Mouse (Mus musculus): ENCODE data around the gene Src. TPM values are rescaled to one million over a fixed set of nuclear protein-coding genes. Genes with fewer than 3 reads are reported as not detected.
"Not testable (repeated sequence)": the region's sequence is repeated elsewhere in the genome, so short reads cannot be mapped to it uniquely, and the experiment has no call there.

The Src gene
- polyA plus RNA-seq, 1 experiment from 2014 or later: 20.9 TPM

GRCm38 (mm10) chr2:157475437-157476379 lies 57.5 kb downstream of the Src start:
- Histone ChIP-seq H3K9ac (ENCODE audit: low read length) (no peak overlapping the region), H3K27me3 (ENCODE audit: control insufficient read depth, insufficient read depth, low read depth, low read length) (no peaks in the 10 kb centered on the region), H3K27ac (ENCODE audit: low read length) (0 out of 2 replicates have a peak overlapping the region, but pooled peaks have one; percentile 8), H3K4me3 (ENCODE audit: low read length) (no peak overlapping the region), H3K4me1 (replicated peaks; ENCODE audit: control insufficient read depth, insufficient read depth, low read length) (peaks cover 16% of the 10 kb centered on the region), H3K36me3 (ENCODE audit: control insufficient read depth, insufficient read depth, low read length) (no peaks in the 10 kb centered on the region), H3K9me3 (ENCODE audit: control insufficient read depth, low read length) (no peaks in the 10 kb centered on the region), H3K4me2 (ENCODE audit: low read depth, low read length) (no peak overlapping the region)
- 28% methylated on average over 13 of the region's 13 CpGs for WGBS
- ATAC-seq (ENCODE audit: low read depth): no peak

- no peak overlapping the region for H3K4me2 ChIP-seq (ENCODE audit: low read depth, low read length)
- peaks cover 13% of the 10 kb centered on the region for H3K4me1 ChIP-seq (replicated peaks; ENCODE audit: control insufficient read depth, insufficient read depth, low read length)
- 60% methylated on average over 8 of the region's 8 CpGs for WGBS
- ATAC-seq (ENCODE audit: low read depth): no peak
- no peaks in the 10 kb centered on the region for H3K9me3 ChIP-seq (ENCODE audit: control insufficient read depth, low read length)
- no peak overlapping the region for H3K4me3 ChIP-seq (ENCODE audit: low read length)
- no peaks in the 10 kb centered on the region for H3K27me3 ChIP-seq (ENCODE audit: control insufficient read depth, insufficient read depth, low read depth, low read length)
- no peak overlapping the region for H3K27ac ChIP-seq (ENCODE audit: low read length)
- no peaks in the 10 kb centered on the region for H3K36me3 ChIP-seq (ENCODE audit: control insufficient read depth, insufficient read depth, low read length)
- H3K9ac ChIP-seq (ENCODE audit: low read length): no peak overlapping the region
Observed at GRCm38 (mm10) chr2:157478651-157479050, 60.4 kb downstream of the Src start.

DNA sequence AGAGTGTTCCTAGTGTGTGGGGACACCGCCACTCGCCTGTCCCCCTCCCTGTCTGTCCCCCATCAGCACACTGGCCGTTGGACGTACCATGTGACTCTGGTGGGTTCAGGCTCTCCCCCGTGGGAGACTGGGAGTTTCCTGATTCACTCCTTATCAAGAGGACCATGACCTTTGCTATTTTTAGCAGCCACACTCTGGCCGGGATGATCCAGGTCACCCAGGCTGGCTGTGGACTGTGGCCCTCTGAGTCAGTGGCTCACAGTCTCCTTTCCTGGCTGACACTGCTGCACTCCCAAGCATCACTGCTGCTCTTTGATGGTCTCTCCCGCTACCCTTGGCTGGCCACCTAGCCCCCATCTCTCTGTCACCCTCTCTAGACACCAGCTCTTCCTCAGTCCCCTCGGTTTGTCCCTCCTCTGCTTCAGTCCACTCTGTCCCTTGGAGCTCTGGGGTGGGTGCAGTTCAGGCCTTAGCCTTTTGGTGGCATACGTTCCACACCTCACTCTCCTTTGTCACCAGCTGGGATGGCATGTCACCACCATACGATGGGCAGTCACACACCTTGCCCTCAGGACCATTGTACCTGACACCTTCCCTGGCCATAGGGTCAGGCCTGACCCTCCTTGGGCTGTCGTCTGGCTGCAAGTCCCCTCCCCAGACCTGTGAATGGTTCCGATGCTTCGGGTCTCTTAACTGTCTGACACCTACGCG lies 61.8 kb downstream of the Src start:
- Histone ChIP-seq H3K4me1 (replicated peaks; ENCODE audit: control insufficient read depth, insufficient read depth, low read length) (peaks cover 6% of the 10 kb centered on the region), H3K36me3 (ENCODE audit: control insufficient read depth, insufficient read depth, low read length) (no peaks in the 10 kb centered on the region), H3K9ac (ENCODE audit: low read length) (no peak overlapping the region), H3K27me3 (ENCODE audit: control insufficient read depth, insufficient read depth, low read depth, low read length) (no peaks in the 10 kb centered on the region), H3K4me2 (ENCODE audit: low read depth, low read length) (no peak overlapping the region), H3K27ac (ENCODE audit: low read length) (no peak overlapping the region), H3K4me3 (ENCODE audit: low read length) (no peak overlapping the region), H3K9me3 (ENCODE audit: control insufficient read depth, low read length) (no peaks in the 10 kb centered on the region)
- ATAC-seq (ENCODE audit: low read depth): peak; percentile 35
- WGBS: 40% methylated on average over 15 of the region's 15 CpGs

- H3K4me3 ChIP-seq (ENCODE audit: low read length): no peak overlapping the region
- peaks cover 3% of the 10 kb centered on the region; the same call in 1 of the 2 replicates for H3K4me1 ChIP-seq (replicated peaks; ENCODE audit: control insufficient read depth, insufficient read depth, low read length)
- H3K9me3 ChIP-seq (ENCODE audit: control insufficient read depth, low read length): no peaks in the 10 kb centered on the region
- 42% methylated on average over 12 of the region's 12 CpGs for WGBS
- no peak overlapping the region for H3K9ac ChIP-seq (ENCODE audit: low read length)
- H3K4me2 ChIP-seq (ENCODE audit: low read depth, low read length): no peak overlapping the region
- no peaks in the 10 kb centered on the region for H3K27me3 ChIP-seq (ENCODE audit: control insufficient read depth, insufficient read depth, low read depth, low read length)
- no peak for ATAC-seq (ENCODE audit: low read depth)
- H3K36me3 ChIP-seq (ENCODE audit: control insufficient read depth, insufficient read depth, low read length): no peaks in the 10 kb centered on the region
- H3K27ac ChIP-seq (ENCODE audit: low read length): no peak overlapping the region
Observed at GRCm38 (mm10) chr2:157482729-157483128, 64.5 kb downstream of the Src start.

- 83% methylated on average over 4 of the region's 5 CpGs for WGBS
- not testable (repeated sequence) for H3K4me1 ChIP-seq (replicated peaks; ENCODE audit: control insufficient read depth, insufficient read depth, low read length); H3K9me3 ChIP-seq (ENCODE audit: control insufficient read depth, low read length); H3K4me3 ChIP-seq (ENCODE audit: low read length); ATAC-seq (ENCODE audit: low read depth); H3K4me2 ChIP-seq (ENCODE audit: low read depth, low read length); H3K27me3 ChIP-seq (ENCODE audit: control insufficient read depth, insufficient read depth, low read depth, low read length); H3K27ac ChIP-seq (ENCODE audit: low read length); H3K36me3 ChIP-seq (ENCODE audit: control insufficient read depth, insufficient read depth, low read length); H3K9ac ChIP-seq (ENCODE audit: low read length)
Observed at GRCm38 (mm10) chr2:157486559-157486958, 68.3 kb downstream of the Src start.

DNA sequence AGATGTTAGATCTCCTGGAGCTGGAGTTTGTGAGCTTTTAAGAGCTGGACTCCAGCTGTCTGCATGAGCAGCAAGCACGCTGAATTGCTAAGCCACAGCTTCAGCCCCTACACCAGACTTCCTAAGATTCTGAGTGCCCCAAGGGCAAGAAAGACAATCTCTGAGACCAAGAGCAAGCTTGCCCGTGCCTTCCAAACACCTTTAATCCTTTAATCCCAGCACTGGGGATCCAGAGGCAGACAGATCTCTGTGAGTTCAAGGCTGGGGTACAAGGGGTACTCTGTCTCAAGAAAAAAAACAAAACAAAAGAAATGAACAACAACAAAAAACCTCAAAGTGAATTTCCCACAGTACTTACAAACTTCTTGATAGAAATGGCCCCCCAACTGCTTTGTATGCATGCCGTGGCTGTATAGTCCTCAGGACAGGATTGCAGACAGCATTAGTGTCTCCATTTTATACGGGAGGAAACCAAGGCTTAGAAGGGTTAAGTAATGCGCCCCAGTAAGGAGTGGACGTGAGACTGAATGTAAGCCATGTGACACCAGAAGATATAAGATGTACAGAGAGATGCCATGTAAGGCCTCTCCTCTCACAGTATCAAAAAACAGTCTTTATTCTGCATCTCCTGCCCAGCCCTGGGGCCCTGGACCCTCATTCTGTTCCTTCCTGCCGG lies 68.9 kb downstream of the Src start:
- H3K27ac ChIP-seq (ENCODE audit: low read length): no peak overlapping the region
- peaks cover 4% of the 10 kb centered on the region; the same call in 1 of the 2 replicates for H3K4me1 ChIP-seq (replicated peaks; ENCODE audit: control insufficient read depth, insufficient read depth, low read length)
- H3K27me3 ChIP-seq (ENCODE audit: control insufficient read depth, insufficient read depth, low read depth, low read length): no peaks in the 10 kb centered on the region
- no peaks in the 10 kb centered on the region for H3K9me3 ChIP-seq (ENCODE audit: control insufficient read depth, low read length)
- 52% methylated on average over 7 of the region's 7 CpGs for WGBS
- no peak overlapping the region for H3K4me2 ChIP-seq (ENCODE audit: low read depth, low read length)
- ATAC-seq (ENCODE audit: low read depth): no peak
- H3K9ac ChIP-seq (ENCODE audit: low read length): no peak overlapping the region
- H3K36me3 ChIP-seq (ENCODE audit: control insufficient read depth, insufficient read depth, low read length): no peaks in the 10 kb centered on the region
- H3K4me3 ChIP-seq (ENCODE audit: low read length): no peak overlapping the region

DNA sequence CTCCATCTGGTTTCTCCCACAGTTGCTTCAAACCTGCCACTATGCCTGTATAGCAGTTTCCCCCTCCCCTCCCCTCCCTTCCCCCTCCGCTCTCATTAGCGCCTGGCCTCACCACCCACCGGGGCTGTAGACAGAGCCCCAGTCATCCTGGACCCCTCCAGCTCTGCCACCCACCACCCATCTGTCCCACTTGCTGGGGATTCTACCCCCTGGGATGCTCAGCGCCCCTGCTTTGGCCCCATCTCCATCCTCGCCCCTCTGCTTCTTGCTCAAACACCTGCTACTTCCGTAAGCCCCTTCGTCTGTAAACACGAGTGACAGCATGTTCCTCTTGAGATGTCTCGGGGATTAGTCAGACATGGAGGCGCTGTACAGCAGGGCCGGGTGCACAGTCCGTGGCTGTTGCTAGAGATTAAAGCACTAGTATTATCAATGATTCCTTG lies 69.5 kb downstream of the Src start:
- H3K4me2 ChIP-seq (ENCODE audit: low read depth, low read length): no peak overlapping the region
- peaks cover 4% of the 10 kb centered on the region; the same call in 1 of the 2 replicates for H3K4me1 ChIP-seq (replicated peaks; ENCODE audit: control insufficient read depth, insufficient read depth, low read length)
- no peak overlapping the region for H3K27ac ChIP-seq (ENCODE audit: low read length)
- no peak overlapping the region for H3K4me3 ChIP-seq (ENCODE audit: low read length)
- H3K27me3 ChIP-seq (ENCODE audit: control insufficient read depth, insufficient read depth, low read depth, low read length): no peaks in the 10 kb centered on the region
- ATAC-seq (ENCODE audit: low read depth): no peak
- H3K9ac ChIP-seq (ENCODE audit: low read length): no peak overlapping the region
- no peaks in the 10 kb centered on the region for H3K9me3 ChIP-seq (ENCODE audit: control insufficient read depth, low read length)
- H3K36me3 ChIP-seq (ENCODE audit: control insufficient read depth, insufficient read depth, low read length): no peaks in the 10 kb centered on the region
- 14% methylated on average over 12 of the region's 12 CpGs for WGBS

DNA sequence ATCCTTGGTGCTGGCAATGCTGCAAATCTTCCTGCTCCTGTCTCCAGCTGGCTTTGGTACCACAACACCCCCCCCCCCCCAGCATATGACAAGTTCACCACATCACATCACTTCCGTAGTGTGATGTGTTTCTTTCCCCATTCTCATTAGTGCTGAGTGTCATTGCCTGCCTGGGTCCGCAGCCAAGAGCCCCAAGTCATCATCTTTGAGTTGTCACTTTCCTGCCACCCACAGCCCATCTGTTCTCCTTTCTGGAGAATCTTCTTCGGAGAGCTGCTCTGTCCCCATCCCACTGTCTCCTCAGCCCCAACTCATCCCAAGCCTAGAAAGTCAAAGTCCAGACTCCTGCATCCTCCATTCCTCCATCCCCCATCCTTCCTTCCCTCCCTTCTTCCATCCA lies 75.0 kb downstream of the Src start:
- ATAC-seq (ENCODE audit: low read depth): no peak
- WGBS: 60% methylated on average over 3 of the region's 3 CpGs
- no peak overlapping the region for H3K27ac ChIP-seq (ENCODE audit: low read length)
- H3K4me3 ChIP-seq (ENCODE audit: low read length): no peak overlapping the region
- H3K9me3 ChIP-seq (ENCODE audit: control insufficient read depth, low read length): no peaks in the 10 kb centered on the region
- no peaks in the 10 kb centered on the region for H3K36me3 ChIP-seq (ENCODE audit: control insufficient read depth, insufficient read depth, low read length)
- no peaks in the 10 kb centered on the region for H3K4me1 ChIP-seq (replicated peaks; ENCODE audit: control insufficient read depth, insufficient read depth, low read length)
- H3K4me2 ChIP-seq (ENCODE audit: low read depth, low read length): no peak overlapping the region
- H3K27me3 ChIP-seq (ENCODE audit: control insufficient read depth, insufficient read depth, low read depth, low read length): no peaks in the 10 kb centered on the region; the same call in 1 of the 2 replicates
- H3K9ac ChIP-seq (ENCODE audit: low read length): no peak overlapping the region

- H3K4me1 ChIP-seq (replicated peaks; ENCODE audit: control insufficient read depth, insufficient read depth, low read length): no peaks in the 10 kb centered on the region
- no peaks in the 10 kb centered on the region; the same call in 1 of the 2 replicates for H3K27me3 ChIP-seq (ENCODE audit: control insufficient read depth, insufficient read depth, low read depth, low read length)
- H3K4me3 ChIP-seq (ENCODE audit: low read length): no peak overlapping the region
- H3K36me3 ChIP-seq (ENCODE audit: control insufficient read depth, insufficient read depth, low read length): no peaks in the 10 kb centered on the region
- H3K9me3 ChIP-seq (ENCODE audit: control insufficient read depth, low read length): no peaks in the 10 kb centered on the region
- no peak overlapping the region for H3K4me2 ChIP-seq (ENCODE audit: low read depth, low read length)
- ATAC-seq (ENCODE audit: low read depth): no peak
- H3K9ac ChIP-seq (ENCODE audit: low read length): no peak overlapping the region
- H3K27ac ChIP-seq (ENCODE audit: low read length): no peak overlapping the region
- WGBS: 45% methylated on average over 4 of the region's 4 CpGs
Observed at GRCm38 (mm10) chr2:157498529-157498928, 80.3 kb downstream of the Src start.
